In the genomic region with DNA sequence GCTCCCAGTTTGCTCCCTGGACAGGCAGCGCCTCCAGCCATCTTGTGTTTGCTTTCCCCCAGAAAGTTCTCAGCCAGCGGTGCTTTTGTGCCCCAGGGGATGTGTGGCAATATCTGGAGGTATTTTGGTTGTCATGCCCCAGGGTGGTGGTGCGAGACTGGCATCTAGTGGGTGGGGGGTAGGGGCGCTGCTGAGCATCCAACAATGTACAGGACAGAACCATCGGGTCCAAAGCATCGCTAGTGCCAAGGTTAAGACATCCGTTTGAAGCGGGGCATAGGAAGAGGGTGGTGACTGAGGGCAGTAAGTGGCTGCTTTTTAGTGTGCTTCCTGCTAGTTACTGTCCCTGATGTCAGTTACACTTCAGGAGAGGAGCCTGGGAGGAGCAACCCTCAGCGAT, we compare ENCODE assay signal across 15 mouse cellular contexts. TPM values are rescaled to one million over a fixed set of nuclear protein-coding genes. Genes with fewer than 3 reads are reported as not detected.
DNase-seq lines count a peak whose midpoint lies in the region; ATAC-seq and TF ChIP-seq lines count a peak whose summit lies in the region.
"Had no signal": no experiment of that assay in that cellular context is flagged by ENCODE, and none has a peak within 500 bp of the region (broad histone marks: within the 10 kb centered on the region; RNA-seq: fewer than 3 reads in every experiment).

No protein-coding gene starts in this region.

- ATAC-seq in CD4-positive, CD25-positive, alpha-beta regulatory T cell, adult 4 months, result no peak
- no peak for ATAC-seq in intestine, postnatal 0 days
- ATAC-seq in intestine, embryonic 16.5 days, result no peak
- no peak for ATAC-seq in erythroid progenitor cell, adult 5-6 weeks (replicated peaks; ENCODE audit: low FRiP score, poor library complexity, severe bottlenecking)

- peak; percentile 38 for TF ChIP-seq CTCF in intestine, postnatal 0 days (IDR thresholded peaks at IDR 0.05; ENCODE audit: low read depth)

- no peaks in the 10 kb centered on the region for H3K27me3 ChIP-seq in intestine, postnatal 0 days (replicated peaks; ENCODE audit: control insufficient read depth, insufficient read depth, low read length)
- H3K27me3 ChIP-seq in intestine, embryonic 16.5 days (replicated peaks; ENCODE audit: control insufficient read depth, insufficient read depth, low read length), result no peaks in the 10 kb centered on the region

- H3K4me3 ChIP-seq in intestine, postnatal 0 days (ENCODE audit: low read depth, low read length), result no peak overlapping the region
- H3K4me3 ChIP-seq in intestine, embryonic 16.5 days (ENCODE audit: low read length), result no peak overlapping the region

- no peak overlapping the region for H3K9ac ChIP-seq in intestine, postnatal 0 days (ENCODE audit: low read depth, low read length)
- no peak overlapping the region for H3K9ac ChIP-seq in intestine, embryonic 16.5 days (ENCODE audit: low read depth, low read length)

- H3K9me3 ChIP-seq in intestine, postnatal 0 days (ENCODE audit: control insufficient read depth), result no peaks in the 10 kb centered on the region
- no peaks in the 10 kb centered on the region for H3K9me3 ChIP-seq in intestine, embryonic 16.5 days (ENCODE audit: control insufficient read depth, low read length)

- no peak overlapping the region for H3K4me2 ChIP-seq in intestine, postnatal 0 days (replicated peaks; ENCODE audit: low read depth)
- H3K4me2 ChIP-seq in intestine, embryonic 16.5 days (ENCODE audit: low read depth, low read length), result no peak overlapping the region

- WGBS in intestine, postnatal 0 days, result 76% methylated on average over 9 of the region's 9 CpGs
- 73% methylated on average over 9 of the region's 9 CpGs for WGBS in intestine, embryonic 16.5 days

- peak; percentile 52 for DNase-seq in CD4-positive, CD25-positive, alpha-beta regulatory T cell, adult 2 months (ENCODE audit: low read depth, low spot score)
- DNase-seq in spleen, postnatal 36 days (ENCODE audit: low spot score in 2 of 2), result peak; percentile 26 to 41
- DNase-seq in spleen, adult 12 weeks (ENCODE audit: low spot score), result no peak
- no peak for DNase-seq in gastrocnemius, postnatal 4 days (ENCODE audit: low spot score in 2 of 2)
- DNase-seq: embryo, embryonic 11 days; lung, postnatal 36 days; retina, postnatal 1 day had no signal

- H3K36me3 ChIP-seq in intestine, postnatal 0 days (ENCODE audit: control insufficient read depth, insufficient read depth), result peaks cover 18% of the 10 kb centered on the region
- H3K36me3 ChIP-seq in intestine, embryonic 16.5 days (ENCODE audit: control insufficient read depth, insufficient read depth, low read length), result peaks cover 8% of the 10 kb centered on the region

- no peak overlapping the region for H3K27ac ChIP-seq in intestine, postnatal 0 days (ENCODE audit: low read depth, low read length)
- no peak overlapping the region for H3K27ac ChIP-seq in intestine, embryonic 16.5 days (ENCODE audit: low read length)

- peaks cover 5% of the 10 kb centered on the region; the same call in 1 of the 2 replicates for H3K4me1 ChIP-seq in intestine, postnatal 0 days (replicated peaks; ENCODE audit: control insufficient read depth, insufficient read depth, low read length)
- H3K4me1 ChIP-seq in intestine, embryonic 16.5 days (ENCODE audit: control insufficient read depth, insufficient read depth, low read length), result peaks cover 18% of the 10 kb centered on the region

RNA-seq across cellular contexts. Expression of gene Mxi1, which starts 17.8 kb away (rescaled TPM):
- 1 to 10 TPM; 4.8 to 6.2 TPM for polyA plus RNA-seq in CD4-positive, CD25-positive, alpha-beta regulatory T cell, adult 4 months (2017; shearing (Covaris generic))
- 58.9 and 64.0 TPM in 2 replicates for polyA plus RNA-seq in intestine, postnatal 0 days (2015; fragmentation: Nextera tagmentation; extraction: Ambion mirVana)
- 10.3 and 12.9 TPM in 2 replicates for polyA plus RNA-seq in intestine, embryonic 16.5 days (2015; fragmentation: Nextera tagmentation; extraction: Ambion mirVana)
- 92.3 and 96.0 TPM in 2 replicates for total RNA-seq in erythroid progenitor cell, adult 5-6 weeks (2015; ENCODE audit: low replicate concordance)
- total RNA-seq in erythroid progenitor cell, adult 5-6 weeks (2017; ENCODE audit: low replicate concordance), result 167 and 196 TPM in 2 replicates
- 10 to 100 TPM; 27.0 to 28.4 TPM for total RNA-seq in gastrocnemius, postnatal 4 days (2021)

RNA-seq across cellular contexts. Expression of gene Gm10197, which starts 43.5 kb away (rescaled TPM):
- not detected for polyA plus RNA-seq in CD4-positive, CD25-positive, alpha-beta regulatory T cell, adult 4 months (2017; shearing (Covaris generic))
- not detected in 2 replicates for polyA plus RNA-seq in intestine, postnatal 0 days (2015; fragmentation: Nextera tagmentation; extraction: Ambion mirVana)
- not detected in 2 replicates for polyA plus RNA-seq in intestine, embryonic 16.5 days (2015; fragmentation: Nextera tagmentation; extraction: Ambion mirVana)
- total RNA-seq in erythroid progenitor cell, adult 5-6 weeks (2015; ENCODE audit: low replicate concordance), result not detected in 2 replicates
- total RNA-seq in erythroid progenitor cell, adult 5-6 weeks (2017; ENCODE audit: low replicate concordance), result not detected in 2 replicates
- total RNA-seq in gastrocnemius, postnatal 4 days (2021), result not detected
- total RNA-seq: adrenal gland, adult 18-20 months had no signal
- polyA plus RNA-seq: C2C12; heart, embryonic 14.5 days; large intestine, adult 2 months had no signal

Comparison
In these comparisons a context has a peak if more than half of its experiments do, and no peak if none do; other contexts are left out.
1. DNase-seq: peak in CD4-positive, CD25-positive, alpha-beta regulatory T cell, adult 2 months (single experiment) and spleen, postnatal 36 days (2 of 2); none in spleen, adult 12 weeks (single experiment) and gastrocnemius, postnatal 4 days (0 of 2).